Mouse (Mus musculus) CD8-positive naive resting alpha-beta T cell, adult 2 months (primary cell): ENCODE measurements at regions not wholly inside any gene's neighbourhood (a gene's known extent, or its start where the extent isn't known, plus 50 kb on each side); places are given as distances from the start of the nearest gene placed in this dataset.

ENCODE experiments used
- DNase-seq, 2 experiments: peaks; one replicate each; pipeline ENCODE4 v3.0.0; 2022; ENCODE audit warnings: low read depth in 2 of 2, low spot score in 2 of 2

GRCm38 (mm10) chr7:36352761-36353160 lies 345.2 kb upstream of the Tshz3 start:
- no peak for DNase-seq

GRCm38 (mm10) chr7:36350616-36351015 lies 347.3 kb upstream of the Tshz3 start:
- DNase-seq = no peak

GRCm38 (mm10) chr7:36348195-36348594 lies 349.7 kb upstream of the Tshz3 start:
- no peak for DNase-seq

- DNase-seq = no peak
Measured at GRCm38 (mm10) chr7:36334857-36335256, 363.1 kb upstream of the Tshz3 start.

- no peak for DNase-seq
Measured at GRCm38 (mm10) chr7:36334091-36334490, 363.8 kb upstream of the Tshz3 start.

- DNase-seq = no peak
Measured at GRCm38 (mm10) chr7:36332633-36333032, 365.3 kb upstream of the Tshz3 start.

GRCm38 (mm10) chr7:36328141-36328540 lies 369.8 kb upstream of the Tshz3 start:
- no peak for DNase-seq

- no peak for DNase-seq
Measured at GRCm38 (mm10) chr7:36324035-36324434, 373.9 kb upstream of the Tshz3 start.

- DNase-seq = no peak
Measured at GRCm38 (mm10) chr7:36322181-36322580, 375.7 kb upstream of the Tshz3 start.

- no peak for DNase-seq
Measured at GRCm38 (mm10) chr7:36317466-36318212, 380.3 kb upstream of the Tshz3 start.

- DNase-seq = no peak
Measured at GRCm38 (mm10) chr7:36313751-36314150, 384.2 kb upstream of the Tshz3 start.

- no peak for DNase-seq
Measured at GRCm38 (mm10) chr7:36309761-36310605, 387.9 kb upstream of the Tshz3 start.

- DNase-seq = no peak
Measured at GRCm38 (mm10) chr7:36308726-36309125, 389.2 kb upstream of the Tshz3 start.

GRCm38 (mm10) chr7:36308106-36308620 lies 389.8 kb upstream of the Tshz3 start:
- DNase-seq = no peak

- DNase-seq = no peak
Measured at GRCm38 (mm10) chr7:36277275-36277674, 420.6 kb upstream of the Tshz3 start.

GRCm38 (mm10) chr7:36268966-36269365 lies 429.0 kb upstream of the Tshz3 start:
- DNase-seq = no peak

GRCm38 (mm10) chr7:36265163-36265823 lies 432.6 kb upstream of the Tshz3 start:
- no peak for DNase-seq

GRCm38 (mm10) chr7:36262124-36262710 lies 435.7 kb upstream of the Tshz3 start:
- no peak for DNase-seq

GRCm38 (mm10) chr7:36257102-36257501 lies 440.8 kb upstream of the Tshz3 start:
- no peak for DNase-seq

GRCm38 (mm10) chr7:36247356-36247755 lies 444.6 kb upstream of the Zfp507 start:
- DNase-seq = no peak

- no peak for DNase-seq
Measured at GRCm38 (mm10) chr7:36236673-36237072, 433.9 kb upstream of the Zfp507 start.
